Mouse (Mus musculus): ENCODE measurements around the gene Col9a1. TPM values are rescaled to one million over a fixed set of nuclear protein-coding genes. Genes with fewer than 3 reads are reported as not detected.

Col9a1 gene
- polyA plus RNA-seq, 1 experiment = 0.01 TPM

- no peaks in the 10 kb centered on the region for H3K4me1 ChIP-seq (ENCODE audit: control insufficient read depth)
- no peak overlapping the region for H3K4me3 ChIP-seq (replicated peaks)
- no peak for TF ChIP-seq GATA1 (IDR thresholded peaks at IDR 0.05; ENCODE audit: low read length)
- TF ChIP-seq TAL1 (IDR thresholded peaks at IDR 0.05; ENCODE audit: low read length) = no peak
- H3K36me3 ChIP-seq (ENCODE audit: control insufficient read depth) = no peaks in the 10 kb centered on the region
- H3K9me3 ChIP-seq (ENCODE audit: control insufficient read depth, low read length) = no peaks in the 10 kb centered on the region
- H3K27me3 ChIP-seq (ENCODE audit: control insufficient read depth) = no peaks in the 10 kb centered on the region
These were observed 52.1 kb downstream of the Col9a1 start for GRCm38 (mm10) chr1:24229552-24229951.

DNA sequence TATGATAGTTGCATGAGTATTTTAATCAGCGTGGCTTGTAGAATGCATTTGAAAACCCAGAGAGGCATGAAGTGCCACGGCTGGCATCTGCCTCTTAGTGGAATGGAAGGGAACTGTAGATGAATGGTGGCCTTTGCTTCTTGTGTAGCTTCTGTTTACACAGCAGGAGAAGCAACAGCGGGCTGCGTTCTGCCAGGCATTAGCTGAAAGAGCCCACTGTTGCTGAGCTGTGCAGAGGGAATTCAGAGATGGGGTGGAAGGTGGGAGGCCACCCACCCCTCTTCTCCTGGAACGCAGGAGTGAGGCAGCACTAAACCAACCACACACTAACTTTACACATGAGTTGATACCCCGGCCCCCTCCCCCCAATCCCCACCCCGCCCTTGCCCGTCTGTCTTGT is 53.0 kb downstream of the Col9a1 start:
- no peak overlapping the region for H3K4me3 ChIP-seq (replicated peaks)
- no peaks in the 10 kb centered on the region for H3K9me3 ChIP-seq (ENCODE audit: control insufficient read depth, low read length)
- no peaks in the 10 kb centered on the region for H3K36me3 ChIP-seq (ENCODE audit: control insufficient read depth)
- no peaks in the 10 kb centered on the region for H3K27me3 ChIP-seq (ENCODE audit: control insufficient read depth)
- H3K4me1 ChIP-seq (ENCODE audit: control insufficient read depth) = no peaks in the 10 kb centered on the region
- TF ChIP-seq GATA1 (IDR thresholded peaks at IDR 0.05; ENCODE audit: low read length) (no peak), TAL1 (IDR thresholded peaks at IDR 0.05; ENCODE audit: low read length) (no peak)

DNA sequence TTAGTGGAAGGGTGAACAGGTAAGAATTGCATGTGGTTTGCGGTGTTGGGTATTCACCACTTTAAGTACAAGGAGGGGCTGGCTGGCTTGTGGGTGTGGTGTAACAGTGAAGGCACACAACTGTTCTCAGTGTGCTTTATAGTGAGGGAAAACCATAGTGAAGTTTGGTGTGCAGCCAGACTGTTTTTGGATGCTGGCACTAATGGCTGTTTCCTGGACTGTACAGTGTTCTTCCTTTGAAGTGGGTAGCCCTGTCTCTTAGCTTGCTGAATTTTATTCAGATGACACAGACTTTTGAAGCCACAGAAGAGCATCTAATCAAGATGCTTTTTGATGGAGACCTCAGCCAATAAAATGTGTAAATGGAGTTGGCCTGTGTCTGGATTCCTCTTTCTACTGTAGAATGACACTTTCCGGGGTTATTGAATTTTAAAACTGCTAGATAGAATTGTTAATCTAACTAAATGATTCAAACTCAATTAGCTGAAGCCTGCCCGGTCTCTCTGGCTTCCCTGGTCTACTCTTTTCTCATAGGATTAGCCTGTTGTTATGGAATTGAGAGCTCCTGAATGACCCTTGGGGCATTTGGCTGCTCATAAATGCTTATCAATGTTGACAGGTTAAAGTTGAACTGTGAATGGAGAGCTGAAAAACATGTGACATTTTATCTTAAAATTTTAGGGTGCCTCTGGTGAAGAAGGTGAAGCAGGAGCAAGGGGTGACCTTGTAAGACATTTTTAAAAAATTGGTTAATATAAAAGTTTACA is 54.3 kb downstream of the Col9a1 start:
- Histone ChIP-seq H3K4me1 (ENCODE audit: control insufficient read depth) (no peaks in the 10 kb centered on the region), H3K9me3 (ENCODE audit: control insufficient read depth, low read length) (no peaks in the 10 kb centered on the region), H3K4me3 (replicated peaks) (no peak overlapping the region), H3K27me3 (ENCODE audit: control insufficient read depth) (no peaks in the 10 kb centered on the region), H3K36me3 (ENCODE audit: control insufficient read depth) (no peaks in the 10 kb centered on the region)
- TF ChIP-seq GATA1 (IDR thresholded peaks at IDR 0.05; ENCODE audit: low read length) = no peak

DNA sequence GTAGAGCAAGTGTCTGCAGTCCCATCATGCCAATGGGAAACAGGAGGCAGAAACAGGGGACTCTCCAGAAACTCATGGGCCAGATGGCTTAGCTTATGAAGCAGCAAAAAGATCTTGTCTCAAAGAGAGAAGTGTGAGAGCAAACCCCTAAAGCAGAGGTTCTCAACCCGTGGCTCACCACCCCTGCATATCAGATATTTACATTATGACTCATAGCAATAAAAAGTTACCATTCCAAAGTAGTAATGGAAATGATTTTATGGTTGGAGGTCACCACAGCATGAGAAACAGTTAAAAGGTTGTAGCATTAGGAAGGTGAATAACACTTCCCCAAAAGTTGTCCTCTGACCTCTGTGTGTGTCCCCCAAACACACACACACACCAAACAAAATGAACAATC is 58.9 kb downstream of the Col9a1 start:
- Histone ChIP-seq H3K27me3 (ENCODE audit: control insufficient read depth) (no peaks in the 10 kb centered on the region), H3K4me3 (replicated peaks) (no peak overlapping the region), H3K9me3 (ENCODE audit: control insufficient read depth, low read length) (no peaks in the 10 kb centered on the region), H3K36me3 (ENCODE audit: control insufficient read depth) (no peaks in the 10 kb centered on the region), H3K4me1 (ENCODE audit: control insufficient read depth) (no peaks in the 10 kb centered on the region)
- TF ChIP-seq GATA1 (IDR thresholded peaks at IDR 0.05; ENCODE audit: low read length) (no peak), TAL1 (IDR thresholded peaks at IDR 0.05; ENCODE audit: low read length) (no peak)

GRCm38 (mm10) chr1:24240039-24240691 is 62.8 kb downstream of the Col9a1 start:
- Histone ChIP-seq H3K36me3 (ENCODE audit: control insufficient read depth) (no peaks in the 10 kb centered on the region), H3K4me1 (ENCODE audit: control insufficient read depth) (no peaks in the 10 kb centered on the region), H3K27me3 (ENCODE audit: control insufficient read depth) (no peaks in the 10 kb centered on the region), H3K9me3 (ENCODE audit: control insufficient read depth, low read length) (no peaks in the 10 kb centered on the region), H3K4me3 (replicated peaks) (no peak overlapping the region)
- no peak for TF ChIP-seq TAL1 (IDR thresholded peaks at IDR 0.05; ENCODE audit: low read length)
- TF ChIP-seq GATA1 (IDR thresholded peaks at IDR 0.05; ENCODE audit: low read length) = no peak

DNA sequence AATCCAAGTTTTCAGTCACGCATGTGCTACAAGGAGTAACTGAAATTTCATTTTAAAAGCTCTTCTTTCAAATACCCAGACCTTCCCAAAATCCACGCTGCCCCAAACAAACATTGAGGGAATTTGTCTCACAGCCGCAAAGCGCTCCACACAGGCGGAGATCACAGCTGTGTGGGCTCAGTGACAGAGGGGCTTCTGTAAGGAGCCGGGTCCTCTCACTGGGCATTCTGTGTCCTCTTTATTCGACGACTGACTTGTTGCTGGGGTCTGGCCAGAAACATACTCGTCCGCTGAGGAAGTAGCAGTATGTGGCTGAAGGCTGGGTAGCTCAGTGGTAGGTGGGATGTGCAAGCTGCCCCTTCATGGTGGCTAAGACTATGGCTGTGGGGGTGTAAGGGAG is 67.5 kb downstream of the Col9a1 start:
- no peak for TF ChIP-seq TAL1 (IDR thresholded peaks at IDR 0.05; ENCODE audit: low read length)
- TF ChIP-seq GATA1 (IDR thresholded peaks at IDR 0.05; ENCODE audit: low read length) = no peak
- no peak overlapping the region for H3K4me3 ChIP-seq (replicated peaks)

GRCm38 (mm10) chr1:24245700-24246375 is 68.4 kb downstream of the Col9a1 start:
- TF ChIP-seq GATA1 (IDR thresholded peaks at IDR 0.05; ENCODE audit: low read length) = no peak
- TF ChIP-seq TAL1 (IDR thresholded peaks at IDR 0.05; ENCODE audit: low read length) = no peak
- no peaks in the 10 kb centered on the region for H3K27me3 ChIP-seq (ENCODE audit: control insufficient read depth)

More for the DNA sequence above, 67.5 kb downstream of the Col9a1 start:
- Histone ChIP-seq H3K9me3 (ENCODE audit: control insufficient read depth, low read length) (no peaks in the 10 kb centered on the region), H3K4me1 (ENCODE audit: control insufficient read depth) (no peaks in the 10 kb centered on the region), H3K27me3 (ENCODE audit: control insufficient read depth) (no peaks in the 10 kb centered on the region), H3K36me3 (ENCODE audit: control insufficient read depth) (no peaks in the 10 kb centered on the region)

DNA sequence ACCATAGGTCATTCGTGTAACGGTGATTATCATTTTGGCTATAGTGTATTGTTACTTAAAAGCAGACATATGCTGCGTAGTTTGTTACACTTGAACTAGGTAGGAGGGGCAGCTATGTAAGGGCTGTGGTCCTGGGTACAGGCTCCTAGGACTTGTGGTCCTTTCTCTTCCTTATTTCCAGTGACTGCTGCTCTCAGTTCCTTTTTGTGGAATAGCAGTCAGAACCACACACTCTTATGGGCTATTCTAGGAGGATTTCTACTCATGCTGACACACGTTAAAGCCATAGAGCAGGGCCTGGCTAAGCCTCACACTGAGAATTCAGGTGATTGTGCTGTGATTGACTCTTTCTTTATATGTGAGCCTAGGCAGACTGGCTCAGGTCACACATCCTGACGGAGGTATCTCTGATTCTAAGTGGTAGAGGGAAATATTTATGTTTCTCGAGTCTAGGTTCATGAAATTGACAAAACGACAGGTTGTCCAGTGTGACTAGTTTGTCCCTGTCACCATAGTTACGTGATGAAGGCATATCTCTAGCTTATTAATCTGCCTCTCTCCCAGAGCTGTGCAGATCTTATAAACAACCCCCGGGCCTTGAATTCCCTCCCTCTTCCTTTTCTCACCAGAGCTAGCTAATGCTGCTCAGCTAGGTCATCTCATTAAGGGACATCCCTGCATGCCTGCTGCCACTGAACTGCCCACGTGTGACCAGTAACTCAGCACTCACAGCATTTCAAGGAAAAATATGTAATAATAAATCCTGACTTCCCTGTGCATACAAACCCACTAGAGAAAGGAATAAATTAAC is 71.1 kb downstream of the Col9a1 start:
- Histone ChIP-seq H3K36me3 (ENCODE audit: control insufficient read depth) (no peaks in the 10 kb centered on the region), H3K27me3 (ENCODE audit: control insufficient read depth) (no peaks in the 10 kb centered on the region), H3K4me3 (replicated peaks) (no peak overlapping the region), H3K4me1 (ENCODE audit: control insufficient read depth) (no peaks in the 10 kb centered on the region), H3K9me3 (ENCODE audit: control insufficient read depth, low read length) (no peaks in the 10 kb centered on the region)
- TF ChIP-seq GATA1 (IDR thresholded peaks at IDR 0.05; ENCODE audit: low read length) (no peak), TAL1 (IDR thresholded peaks at IDR 0.05; ENCODE audit: low read length) (no peak)

More at GRCm38 (mm10) chr1:24245700-24246375, 68.4 kb downstream of the Col9a1 start:
- Histone ChIP-seq H3K9me3 (ENCODE audit: control insufficient read depth, low read length) (no peaks in the 10 kb centered on the region), H3K4me3 (replicated peaks) (no peak overlapping the region), H3K36me3 (ENCODE audit: control insufficient read depth) (no peaks in the 10 kb centered on the region), H3K4me1 (ENCODE audit: control insufficient read depth) (no peaks in the 10 kb centered on the region)

Measured in erythroblast, embryonic 14.5 days (primary cell).